Mouse (Mus musculus) lung, embryonic 15.5 days (tissue): ENCODE results near the gene Col19a1. TPM values are rescaled to one million over a fixed set of nuclear protein-coding genes. Genes with fewer than 3 reads are reported as not detected.

Experiments
- polyA plus RNA-seq: library from polyadenylated mRNA; unstranded; fragments of >200 nt; fragmentation: Nextera tagmentation; extraction: Ambion mirVana; gene quantifications from 2 replicates; pipeline ENCODE4 v1.2.1, GENCODE M21; 2015

The Col19a1 gene
- polyA plus RNA-seq, 1 experiment from 2014 or later: 0.12 TPM

Other genes with a start within 250 kb of the Col19a1 start
- gene Lmbrd1, start 91.2 kb upstream of the Col19a1 start, polyA plus RNA-seq: 28.0 and 30.8 TPM in 2 replicates